Mouse (Mus musculus) bone marrow macrophage, adult 2 months (primary cell): ENCODE data around the gene Atxn10. TPM values are rescaled to one million over a fixed set of nuclear protein-coding genes. Genes with fewer than 3 reads are reported as not detected.

Source experiments
- H3K27ac ChIP-seq: 2 replicates; pipeline ENCODE4 v1.5.1; 2012; ENCODE audit warnings: low read depth, low read length; ENCODE audit not compliant: insufficient read depth
- H3K4me1 ChIP-seq: 2 replicates; pipeline ENCODE4 v1.6.1; 2012; ENCODE audit warnings: low read length; ENCODE audit not compliant: control insufficient read depth, insufficient read depth
- H3K4me3 ChIP-seq: 2 replicates; pipeline ENCODE4 v1.5.1; 2012; ENCODE audit warnings: mild to moderate bottlenecking, low read length, moderate library complexity; ENCODE audit not compliant: insufficient read depth
- CTCF ChIP-seq: IDR thresholded peaks from 2 replicates; pipeline ENCODE4 v1.5.1; 2012; ENCODE audit warnings: low read depth, mild to moderate bottlenecking, low read length, moderate library complexity
- POLR2A ChIP-seq: IDR thresholded peaks from 2 replicates; pipeline ENCODE4 v1.6.1; 2012; ENCODE audit warnings: mild to moderate bottlenecking, low read depth, low read length, borderline replicate concordance
- polyA plus RNA-seq: library from polyadenylated mRNA; stranded (reverse); fragments of >200 nt; gene quantifications from 2 replicates; pipeline ENCODE4 v1.2.4, GENCODE M21; 2012; ENCODE audit not compliant: missing spikeins, insufficient read depth, insufficient read length

The Atxn10 gene
- polyA plus RNA-seq, 1 experiment = 70.2 TPM

GRCm38 (mm10) chr15:85480630-85481029, 144.6 kb downstream of the Atxn10 start:
- TF ChIP-seq CTCF (no peak), POLR2A (no peak)
- no peaks in the 10 kb centered on the region for H3K4me1 ChIP-seq
- no peak overlapping the region for H3K4me3 ChIP-seq
- H3K27ac ChIP-seq = no peak overlapping the region

GRCm38 (mm10) chr15:85488900-85489299, 152.9 kb downstream of the Atxn10 start:
- Histone ChIP-seq H3K4me3 (no peak overlapping the region), H3K4me1 (no peaks in the 10 kb centered on the region), H3K27ac (no peak overlapping the region)
- TF ChIP-seq POLR2A (no peak), CTCF (no peak)

- TF ChIP-seq CTCF (no peak), POLR2A (no peak)
- no peak overlapping the region for H3K27ac ChIP-seq
- no peaks in the 10 kb centered on the region for H3K4me1 ChIP-seq
- no peak overlapping the region for H3K4me3 ChIP-seq
Observed at GRCm38 (mm10) chr15:85489751-85490150, 153.7 kb downstream of the Atxn10 start.

GRCm38 (mm10) chr15:85494163-85494621, 158.1 kb downstream of the Atxn10 start:
- Histone ChIP-seq H3K27ac (no peak overlapping the region), H3K4me3 (no peak overlapping the region), H3K4me1 (no peaks in the 10 kb centered on the region)
- TF ChIP-seq POLR2A (no peak), CTCF (no peak)

GRCm38 (mm10) chr15:85497548-85497947, 161.5 kb downstream of the Atxn10 start:
- no peak overlapping the region for H3K27ac ChIP-seq

GRCm38 (mm10) chr15:85497981-85498475, 162.0 kb downstream of the Atxn10 start:
- TF ChIP-seq CTCF (no peak), POLR2A (no peak)
- H3K4me1 ChIP-seq = no peaks in the 10 kb centered on the region
- no peak overlapping the region for H3K27ac ChIP-seq
- H3K4me3 ChIP-seq = no peak overlapping the region

More at GRCm38 (mm10) chr15:85497548-85497947, 161.5 kb downstream of the Atxn10 start:
- Histone ChIP-seq H3K4me1 (no peaks in the 10 kb centered on the region), H3K4me3 (no peak overlapping the region)
- TF ChIP-seq POLR2A (no peak), CTCF (no peak)

GRCm38 (mm10) chr15:85500267-85500666, 164.2 kb downstream of the Atxn10 start:
- H3K4me1 ChIP-seq = no peaks in the 10 kb centered on the region
- H3K27ac ChIP-seq = no peak overlapping the region
- TF ChIP-seq CTCF (no peak), POLR2A (no peak)
- no peak overlapping the region for H3K4me3 ChIP-seq

- H3K4me1 ChIP-seq = no peaks in the 10 kb centered on the region
- no peak within 1 kb of the TSS for H3K27ac ChIP-seq
- TF ChIP-seq CTCF = no peak
- no peak for TF ChIP-seq POLR2A
- H3K4me3 ChIP-seq = no peak within 1 kb of the TSS
Observed at GRCm38 (mm10) chr15:85503127-85503526, 167.1 kb downstream of the Atxn10 start, which contains the start of gene 7530416G11Rik. Gene 7530416G11Rik, minus strand, starts transcription at chr15:85503227.

GRCm38 (mm10) chr15:85505118-85505925, 169.3 kb downstream of the Atxn10 start:
- Histone ChIP-seq H3K4me1 (no peaks in the 10 kb centered on the region), H3K27ac (no peak overlapping the region), H3K4me3 (no peak overlapping the region)
- TF ChIP-seq POLR2A = no peak

- TF ChIP-seq CTCF (no peak), POLR2A (no peak)
- Histone ChIP-seq H3K4me3 (no peak overlapping the region), H3K27ac (no peak overlapping the region), H3K4me1 (no peaks in the 10 kb centered on the region)
Observed at GRCm38 (mm10) chr15:85506680-85507079, 170.6 kb downstream of the Atxn10 start.
